Mouse (Mus musculus) kidney, postnatal 36 days (tissue): ENCODE measurements around the gene Vhl.

Source experiments
- DNase-seq, 2 experiments: peaks; one replicate each; pipeline ENCODE4 v3.0.0; 2021 to 2022; ENCODE audit warnings: mixed read lengths in 2 of 2

Gene Vhl

DNA sequence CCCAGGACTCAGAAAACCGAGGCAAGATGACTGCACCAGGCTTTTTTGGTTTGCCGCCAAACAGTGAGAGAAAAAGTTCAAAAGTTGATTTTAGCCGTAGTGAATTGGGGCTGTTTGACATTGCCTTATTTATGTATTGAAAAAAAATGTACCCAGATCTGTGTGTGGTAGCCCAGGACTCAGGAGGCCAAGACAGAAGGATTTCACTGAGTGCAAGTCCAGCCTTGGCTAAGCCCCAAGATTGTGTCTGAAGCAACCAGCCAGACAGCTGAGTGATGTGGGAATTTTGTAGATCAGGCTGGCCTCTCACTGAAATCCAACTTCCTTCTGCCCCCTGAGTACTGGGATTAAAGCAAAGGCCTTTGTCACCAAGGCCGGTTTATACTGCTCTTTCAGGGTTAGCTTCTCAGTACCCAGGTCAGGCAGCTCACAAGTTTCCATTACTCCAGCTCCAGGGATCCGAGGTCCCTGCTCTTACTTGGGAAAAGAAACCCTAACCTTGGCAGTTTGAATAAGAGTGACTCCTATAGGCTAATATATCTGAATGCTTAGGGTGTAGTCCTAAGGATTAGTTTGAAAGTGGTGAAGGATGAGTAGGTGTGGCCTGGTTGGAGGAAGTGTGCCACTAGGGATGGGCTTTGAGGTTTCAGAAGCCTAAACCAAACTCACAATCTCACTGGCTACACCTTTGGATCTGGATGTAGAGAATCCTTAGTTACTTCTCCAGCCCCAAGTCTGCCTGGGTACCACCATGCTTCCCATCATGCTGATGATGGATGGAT lies 1.4 kb downstream of the Vhl start:
- DNase-seq = peak in 1 of 2 experiments; percentile 40

DNA sequence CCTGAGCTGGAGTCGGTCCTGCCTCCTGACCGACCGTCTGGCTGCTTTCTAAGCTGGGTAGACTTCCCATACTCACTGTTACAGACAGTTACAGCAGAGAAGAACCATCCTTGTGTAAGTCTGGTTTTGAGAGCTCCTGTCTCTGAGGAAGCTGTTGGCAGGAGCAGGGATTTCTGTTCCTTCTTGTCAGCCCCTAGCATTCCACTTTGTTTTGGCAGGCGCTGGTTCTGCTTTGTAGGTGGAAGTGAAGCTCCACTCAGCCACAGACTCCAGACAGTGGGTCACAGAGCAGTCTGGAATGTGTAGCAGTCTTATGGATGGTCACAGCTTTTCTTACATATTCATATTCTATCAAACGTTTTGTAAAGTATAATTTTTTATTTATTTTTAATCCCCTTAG lies 6.6 kb downstream of the Vhl start:
- no peak for DNase-seq

DNA sequence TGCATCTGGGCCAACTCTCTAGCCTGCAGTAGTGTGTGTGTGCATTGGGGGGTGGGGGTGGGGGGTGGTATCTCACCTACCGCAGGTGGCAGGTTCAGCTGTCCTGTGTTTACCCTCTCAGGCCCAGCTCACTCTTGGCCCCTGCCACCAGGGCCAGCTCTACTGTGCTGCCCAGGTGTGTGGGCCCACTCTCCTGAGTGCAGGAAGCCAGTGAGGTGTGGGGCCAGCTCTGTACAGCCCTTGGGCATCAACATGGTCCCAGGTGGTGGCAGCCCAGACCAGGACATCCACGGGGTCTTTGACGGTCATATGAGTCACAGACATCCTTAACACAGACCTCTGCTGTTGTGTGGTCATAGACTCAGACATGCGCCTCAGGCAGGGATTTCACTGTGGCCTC lies 9.1 kb downstream of the Vhl start:
- no peak for DNase-seq

DNA sequence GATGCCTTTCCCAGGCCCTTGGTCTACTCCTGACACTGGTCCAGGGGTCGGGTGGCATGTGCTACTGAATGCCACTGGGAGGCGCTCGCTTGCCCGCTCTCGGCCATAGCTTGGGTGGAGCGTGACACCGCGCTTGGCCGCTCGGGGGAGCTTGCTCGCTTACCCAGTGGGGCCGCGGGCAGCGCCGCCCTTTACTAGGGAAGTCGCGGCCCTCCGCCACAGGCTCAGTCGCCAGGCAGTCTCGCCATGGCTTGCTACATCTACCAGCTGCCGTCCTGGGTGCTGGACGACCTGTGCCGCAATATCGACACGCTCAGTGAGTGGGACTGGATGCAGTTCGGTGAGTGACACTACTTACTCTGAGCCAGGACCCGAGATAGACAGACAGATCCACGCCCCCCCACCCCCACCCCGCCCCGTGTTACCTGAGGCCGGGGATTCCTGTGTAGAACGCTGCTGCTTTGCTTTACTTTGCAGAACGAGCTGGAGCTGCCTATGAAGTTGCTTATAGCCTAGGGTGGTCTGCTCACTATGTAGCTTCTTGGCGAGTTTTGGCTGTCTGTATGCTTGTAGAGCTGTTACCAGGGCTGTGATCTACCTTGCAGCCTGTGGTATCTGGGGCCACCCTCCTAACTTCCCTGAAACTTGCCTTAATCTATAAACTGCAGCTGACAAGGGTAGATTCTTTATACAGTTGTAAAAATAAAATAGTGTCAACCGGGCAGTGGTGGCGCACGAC lies 14.7 kb downstream of the Vhl start, which contains the start of gene Irak2:
Gene Irak2 (plus strand): TSS at position 166 of the 739 bp plus-strand sequence.
- DNase-seq = peak; percentile 97 to 99

DNA sequence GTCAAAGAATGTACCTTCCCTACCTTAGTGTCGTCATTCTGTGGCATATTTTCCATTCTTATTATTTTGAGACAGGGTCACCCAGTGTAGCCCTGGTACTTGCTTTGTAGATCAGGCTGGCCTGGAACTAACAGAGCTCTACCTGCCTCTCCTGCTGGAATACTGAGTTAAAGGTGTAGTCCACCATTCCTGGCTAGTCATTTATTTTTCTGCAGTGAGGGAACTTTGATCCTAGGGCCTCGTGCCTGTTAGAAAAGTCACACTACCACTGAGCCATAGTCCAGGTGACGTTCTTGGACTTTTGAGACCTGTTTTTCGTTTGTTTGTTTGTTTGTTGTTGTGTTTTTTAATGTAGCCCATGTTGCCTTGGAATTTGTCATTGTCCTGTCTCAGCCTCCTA lies 15.4 kb downstream of the Vhl start:
- peak; percentile 61 to 67 for DNase-seq

DNA sequence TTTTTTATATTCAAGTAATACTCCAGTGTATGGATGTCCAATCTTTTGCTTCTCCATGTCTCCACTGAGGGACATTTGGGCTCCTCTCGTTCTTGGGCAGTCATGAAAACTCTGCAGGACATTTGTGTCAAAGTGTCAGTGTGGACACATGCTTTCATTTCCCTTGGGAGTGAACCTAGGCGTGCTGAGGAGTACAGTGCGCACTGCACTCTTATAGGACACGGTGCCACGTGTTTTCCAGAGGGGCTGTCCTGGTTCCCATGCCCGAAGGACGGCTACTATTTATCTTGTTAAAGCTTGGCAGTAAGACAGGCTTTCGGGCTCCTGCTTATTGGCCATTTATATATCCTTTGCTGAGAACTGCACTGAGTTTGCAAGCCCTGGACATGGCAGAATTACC lies 18.8 kb downstream of the Vhl start:
- no peak for DNase-seq

DNA sequence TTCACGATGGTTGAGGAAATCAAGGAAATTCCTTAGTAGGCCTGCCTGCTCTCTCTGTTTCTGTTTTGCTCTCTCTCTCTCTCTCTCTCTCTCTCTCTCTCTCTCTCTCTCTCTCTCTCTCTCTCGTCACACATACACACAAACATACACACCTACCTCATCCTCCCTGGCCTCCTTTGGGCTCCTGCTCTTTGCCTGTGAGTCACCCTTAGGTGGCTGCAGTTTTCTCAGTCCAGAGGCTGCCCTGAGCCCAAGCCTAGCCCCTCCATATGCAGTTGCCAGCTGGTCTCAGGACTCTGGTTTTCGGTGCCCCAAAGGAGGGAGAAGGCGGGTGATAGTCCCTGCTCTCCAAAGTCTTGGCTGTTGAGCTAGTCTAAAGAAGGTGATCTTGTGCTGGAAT lies 19.3 kb downstream of the Vhl start:
- no peak for DNase-seq

DNA sequence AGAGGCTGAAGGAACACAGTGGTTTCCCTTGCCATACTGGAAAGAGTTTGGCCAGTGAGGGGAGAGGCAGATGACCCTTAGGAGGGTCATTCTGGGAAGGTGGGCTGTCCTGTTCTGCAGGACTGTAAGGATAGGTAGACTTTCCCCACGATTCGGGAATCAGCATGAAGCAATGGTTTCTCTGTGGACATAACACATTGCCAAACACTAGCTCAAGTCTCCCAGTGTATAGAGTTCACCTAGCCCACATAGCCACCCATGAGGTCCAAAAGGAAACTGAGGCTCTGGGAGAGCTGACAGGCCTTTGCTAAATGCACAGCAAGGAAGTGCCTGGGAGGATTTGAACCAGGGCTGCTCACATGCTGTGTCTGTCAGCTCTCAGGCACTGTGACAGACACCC lies 20.2 kb downstream of the Vhl start:
- DNase-seq = no peak

DNA sequence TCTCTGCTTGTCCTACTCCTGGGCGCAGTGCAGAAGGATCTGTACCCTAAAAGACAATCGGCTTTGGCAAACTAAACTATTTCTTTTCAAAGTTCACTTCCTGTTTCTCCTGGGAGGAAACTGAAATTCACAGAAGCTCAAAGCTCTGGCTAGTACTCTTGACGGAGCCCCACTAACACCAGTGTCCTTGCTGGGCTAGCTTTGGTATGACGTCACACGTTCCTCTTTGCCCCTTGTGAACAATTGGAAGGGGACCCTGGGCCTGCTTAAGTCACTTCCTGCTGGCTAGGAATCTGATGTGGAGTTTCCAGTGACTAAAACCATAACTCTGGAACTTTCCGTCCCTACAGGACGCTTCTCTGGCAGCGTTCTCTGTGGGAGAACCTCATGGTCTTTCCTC lies 21.0 kb downstream of the Vhl start:
- peak; percentile 64 to 87 for DNase-seq

DNA sequence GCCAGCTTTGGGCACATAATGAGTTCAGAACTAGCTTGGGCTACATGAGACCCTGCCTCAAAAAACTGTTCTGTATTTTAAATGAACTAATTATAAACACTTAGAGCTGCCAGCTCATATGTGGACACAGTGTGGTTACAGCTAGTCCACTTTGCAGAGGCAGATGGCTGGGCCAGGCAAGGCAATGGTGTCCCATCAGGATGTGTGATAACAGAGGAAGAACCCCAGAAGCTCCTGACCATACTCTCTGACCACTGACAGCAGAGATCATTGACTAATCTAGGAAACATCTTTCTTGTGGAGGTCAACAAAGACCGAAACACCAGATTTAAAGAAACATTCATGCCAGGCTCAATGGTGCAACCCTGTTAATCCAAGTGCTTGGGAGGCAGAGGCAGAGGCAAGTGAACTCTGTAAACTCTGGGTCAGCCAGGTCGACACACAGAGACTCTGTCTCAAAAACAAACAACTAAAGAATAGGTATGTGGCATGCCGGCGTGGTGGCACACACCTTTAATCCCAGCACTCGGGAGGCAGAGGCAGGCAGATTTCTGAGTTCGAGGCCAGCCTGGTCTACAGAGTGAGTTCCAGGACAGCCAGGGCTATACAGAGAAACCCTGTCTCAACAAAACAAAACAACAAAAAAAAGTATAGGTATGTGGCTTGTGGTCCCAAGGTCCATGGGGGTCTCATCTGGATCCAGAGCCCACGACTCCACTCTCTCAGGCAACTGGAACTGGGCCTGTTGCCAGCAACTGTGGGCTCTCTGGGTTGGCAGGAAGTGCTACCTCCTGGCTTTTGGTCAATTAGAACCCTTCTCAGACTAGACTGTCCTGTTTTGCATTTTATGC lies 25.8 kb downstream of the Vhl start:
- DNase-seq = peak; percentile 26 to 54

DNA sequence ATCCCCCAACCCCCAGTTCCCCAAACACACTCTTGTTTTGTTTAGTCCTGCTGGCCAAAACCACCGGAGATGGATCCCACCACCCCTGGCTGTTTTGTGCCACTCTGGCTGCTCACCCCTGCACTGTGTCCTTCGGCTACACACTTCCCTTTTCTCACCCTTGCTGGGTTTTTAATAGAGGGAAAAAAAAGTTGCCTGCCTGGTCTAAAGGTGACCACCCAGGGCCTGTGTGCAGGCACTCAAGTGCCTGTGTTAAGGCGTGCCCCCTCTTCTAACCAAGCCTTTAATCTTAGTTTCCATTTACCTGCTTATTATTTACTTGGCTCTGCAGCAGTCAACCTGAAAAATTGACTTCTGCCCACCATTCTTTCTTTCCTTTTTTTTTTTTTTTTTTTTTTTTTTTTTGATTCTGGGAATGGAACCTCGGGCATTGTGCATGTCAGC lies 26.5 kb downstream of the Vhl start:
- DNase-seq = no peak

DNA sequence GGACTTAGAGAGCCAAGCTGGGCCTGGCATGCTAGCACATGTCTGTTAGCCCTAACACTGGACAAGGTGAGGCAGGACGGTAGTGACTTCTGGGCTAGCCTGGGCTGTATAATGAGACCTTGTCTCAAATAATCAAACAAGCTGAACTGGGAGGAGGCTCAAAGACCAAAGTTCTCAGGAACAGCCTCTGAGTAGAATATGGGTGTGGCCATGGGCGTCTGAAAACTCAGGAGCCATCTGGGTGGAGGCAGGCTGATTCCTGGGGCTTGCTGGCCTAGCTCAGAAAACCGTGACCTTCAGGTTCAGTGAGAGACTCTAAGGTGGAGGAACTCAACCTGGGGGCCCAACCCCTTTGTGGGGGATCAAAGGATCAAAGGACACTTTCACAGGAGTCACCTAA lies 27.9 kb downstream of the Vhl start:
- peak in 1 of 2 experiments; percentile 17 for DNase-seq

DNA sequence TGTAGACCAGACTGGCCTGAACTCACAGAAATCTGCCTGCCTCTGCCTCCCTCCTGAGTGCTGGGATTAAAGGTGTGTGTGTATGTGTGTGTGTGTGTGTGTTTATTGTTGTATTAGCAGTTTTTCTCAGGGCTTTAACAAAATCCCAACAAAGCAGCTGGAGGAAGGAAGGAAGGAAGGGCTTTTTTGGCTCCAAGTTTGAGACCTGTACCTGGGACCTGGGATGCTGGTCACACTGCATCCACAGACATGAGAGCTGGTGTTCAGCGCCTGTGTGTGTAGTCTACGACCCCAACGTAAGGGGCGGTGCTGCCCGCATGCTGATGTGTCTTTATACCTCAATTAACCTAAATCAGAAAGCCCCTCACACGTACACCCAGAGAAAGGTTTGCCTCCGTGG lies 29.8 kb downstream of the Vhl start:
- no peak for DNase-seq

DNA sequence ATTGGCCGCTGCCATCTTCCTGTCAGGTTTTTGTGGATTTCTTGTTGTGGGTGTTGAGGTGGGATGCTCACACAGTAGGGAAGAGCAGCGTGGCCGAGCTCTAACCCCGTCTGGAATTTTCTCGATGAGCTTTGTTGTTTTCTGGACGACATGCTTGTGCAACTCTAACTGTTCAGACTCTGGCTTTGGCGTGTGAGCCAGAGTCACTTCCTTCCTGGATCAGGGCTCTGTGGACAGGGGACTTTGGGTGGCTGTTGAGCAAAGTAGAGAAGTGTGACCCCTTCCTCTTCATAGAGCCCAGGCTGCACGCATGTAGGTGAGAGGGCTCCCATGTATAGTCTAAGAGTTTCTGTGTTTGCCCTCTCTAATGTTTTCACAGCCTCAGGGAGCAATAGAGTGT lies 30.3 kb downstream of the Vhl start:
- peak; percentile 28 to 35 for DNase-seq

DNA sequence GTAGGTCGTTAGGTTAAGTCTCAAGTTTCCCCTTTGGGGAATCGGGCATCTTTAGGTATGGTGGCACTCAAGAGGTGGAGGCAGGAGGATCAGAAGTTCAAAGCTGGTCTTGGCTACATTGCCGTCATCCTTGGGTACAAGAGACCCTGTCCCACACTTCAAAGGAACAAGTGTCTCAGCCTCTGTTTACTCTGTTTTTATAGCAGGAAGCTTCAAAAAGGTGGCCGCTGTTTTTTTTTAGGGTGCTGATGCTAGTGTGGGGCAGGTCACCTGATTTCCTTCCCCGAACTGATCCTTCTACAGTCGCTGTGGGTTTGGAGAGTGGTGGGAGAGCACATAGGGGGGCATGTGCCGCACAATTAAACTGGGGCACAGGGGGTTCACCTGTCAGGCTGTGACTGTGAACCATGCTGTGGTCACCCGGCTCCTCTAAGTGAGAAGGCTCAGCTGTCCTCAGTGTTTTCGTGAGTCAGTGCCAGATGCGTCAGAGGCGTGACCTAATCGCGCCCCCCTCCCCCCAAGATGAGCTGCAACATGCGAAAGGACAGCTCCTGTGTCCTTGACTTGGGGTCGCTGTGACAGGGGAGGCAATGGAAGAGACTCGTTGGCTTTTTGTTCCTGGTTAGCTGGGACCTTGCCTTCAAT lies 31.1 kb downstream of the Vhl start:
- DNase-seq = peak; percentile 26 to 40

DNA sequence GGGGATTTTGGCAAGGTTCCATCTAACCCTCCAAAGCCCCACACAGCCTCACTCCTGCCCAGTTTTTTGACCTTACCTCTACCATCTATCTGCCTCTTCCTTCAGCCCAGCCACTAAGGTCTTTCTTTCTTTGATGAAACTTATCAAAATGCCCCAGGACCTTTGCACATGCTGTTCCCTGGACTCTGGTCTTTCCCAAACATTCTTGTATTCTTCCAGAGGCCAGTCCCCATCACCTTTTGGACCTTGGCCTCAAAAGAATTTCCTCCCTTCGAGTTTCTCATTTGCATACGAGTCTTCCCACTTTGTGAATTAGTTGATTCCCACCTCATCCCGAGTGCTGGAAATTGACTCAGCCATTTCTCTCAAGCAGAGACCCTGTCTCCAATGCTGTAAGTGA lies 31.7 kb downstream of the Vhl start:
- DNase-seq = peak in 1 of 2 experiments; percentile 57

DNA sequence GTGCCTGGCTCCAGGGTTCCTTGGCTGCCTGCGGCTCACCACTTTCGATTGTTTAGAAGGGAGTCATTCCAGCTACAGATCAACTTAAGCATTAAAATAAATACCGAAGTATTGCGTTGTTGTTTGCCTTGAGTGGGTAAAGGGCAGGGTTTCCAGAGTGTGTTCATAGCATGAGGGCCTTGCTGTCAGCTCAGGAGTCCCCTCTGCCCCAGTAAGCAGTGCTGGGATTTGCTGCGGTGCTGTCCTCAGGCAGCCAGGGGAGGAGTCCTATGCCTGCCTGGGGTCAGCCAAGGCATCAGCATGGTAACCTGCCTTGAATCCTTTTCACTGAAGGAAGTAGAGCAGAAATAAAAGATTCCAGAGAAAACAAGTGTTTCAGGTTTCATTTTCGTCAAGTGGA lies 33.1 kb downstream of the Vhl start:
- DNase-seq = peak; percentile 44 to 50

DNA sequence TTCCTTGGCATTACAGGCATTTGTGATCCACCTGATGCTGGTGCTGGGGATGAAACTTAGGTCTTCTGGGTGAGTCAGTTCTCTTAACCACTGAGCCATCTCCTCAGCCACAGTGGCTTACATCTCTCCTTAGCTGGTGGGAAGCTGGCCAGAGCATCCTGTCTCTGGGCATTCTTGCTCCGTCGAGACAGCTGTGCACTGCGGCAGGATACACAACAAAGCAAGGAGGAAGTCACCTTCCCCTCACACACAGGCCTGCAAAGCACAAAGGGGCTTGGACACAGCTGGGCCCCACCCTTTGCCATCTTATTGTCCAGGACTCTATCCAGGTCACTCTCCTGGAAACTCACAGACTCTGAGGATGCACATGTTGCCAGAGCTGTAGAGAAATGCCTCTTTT lies 34.5 kb downstream of the Vhl start:
- peak; percentile 67 to 69 for DNase-seq

DNA sequence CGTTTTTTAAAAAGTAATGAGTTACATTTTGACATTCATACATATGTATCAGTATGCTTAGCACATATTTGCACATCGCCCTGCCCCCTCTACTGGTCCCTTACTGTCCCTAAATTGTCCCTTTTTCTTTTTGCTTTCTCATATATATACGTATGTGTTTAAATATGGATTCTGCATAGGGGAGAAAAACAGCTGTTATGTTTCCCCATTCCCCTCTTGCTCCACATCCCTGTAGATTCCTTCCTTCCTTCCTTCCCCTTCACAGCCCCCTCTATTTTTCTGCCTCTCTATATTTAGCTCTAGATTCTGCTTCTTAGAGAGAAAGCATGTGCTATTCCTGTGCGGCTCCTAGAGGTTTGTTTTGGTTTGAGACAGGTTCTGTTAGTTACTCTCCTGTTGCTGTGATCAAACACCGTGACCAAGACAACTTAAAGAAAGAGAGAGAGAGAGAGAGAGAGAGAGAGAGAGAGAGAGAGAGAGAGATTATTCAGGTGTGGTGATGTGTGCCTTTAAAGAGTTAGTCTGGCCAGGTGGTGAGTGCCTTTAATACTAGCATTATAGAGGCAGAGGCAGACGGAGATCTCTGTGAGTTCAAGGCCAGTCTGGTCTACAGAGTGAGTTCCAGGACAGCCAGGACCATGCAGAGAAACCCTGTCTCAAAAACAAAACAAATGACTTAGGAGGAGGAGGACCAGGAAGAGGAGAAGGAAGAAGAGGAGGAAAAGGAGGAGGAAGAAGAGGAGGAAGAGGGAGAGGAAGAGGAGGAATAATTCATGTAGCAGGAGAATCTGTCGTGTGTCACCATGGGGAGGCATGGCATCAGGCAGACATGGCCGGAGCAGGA lies 36.1 kb downstream of the Vhl start:
- no peak for DNase-seq

DNA sequence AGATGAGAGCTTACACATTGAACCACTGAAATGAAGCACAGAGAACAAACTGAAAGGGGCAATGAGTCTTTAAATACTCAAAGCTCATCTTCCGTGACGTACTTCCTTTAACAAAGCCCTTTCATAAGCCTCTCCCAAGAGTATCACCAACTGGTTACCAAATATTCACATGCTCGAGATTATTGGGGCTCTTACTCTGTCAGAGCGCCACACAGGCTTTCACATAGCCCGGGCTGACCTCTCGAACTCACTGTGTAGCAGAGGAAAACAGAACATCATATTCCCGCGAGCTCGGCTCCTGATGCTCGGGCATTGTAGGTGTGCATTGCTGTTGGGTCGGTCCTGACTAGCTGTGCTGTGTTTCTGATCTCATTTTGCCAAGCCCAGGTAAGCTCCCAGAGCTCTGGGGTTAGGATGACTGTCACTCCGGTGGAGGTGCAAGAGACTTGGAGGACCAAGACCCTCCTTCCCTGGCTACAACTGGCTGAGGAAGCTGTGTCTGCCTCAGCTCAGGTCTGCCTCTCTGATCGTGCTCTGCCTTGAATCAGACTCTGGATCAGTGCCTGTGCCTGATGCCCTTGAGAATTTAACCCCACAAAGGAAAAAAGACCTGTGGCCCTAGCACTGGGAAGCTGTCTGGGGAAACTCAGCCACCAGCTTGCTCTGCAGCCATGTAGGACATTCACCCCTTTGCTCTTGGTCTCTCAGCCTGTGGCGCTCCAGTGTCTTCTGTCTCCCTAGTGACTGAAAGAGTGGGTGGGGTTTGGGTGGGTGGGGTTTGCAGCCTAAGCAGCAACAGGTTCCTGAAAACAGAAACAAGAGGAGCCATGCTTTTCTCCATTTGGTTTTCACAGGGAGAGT lies 37.0 kb downstream of the Vhl start:
- peak; percentile 27 to 35 for DNase-seq
